Mouse (Mus musculus): ENCODE measurements around the gene Gm20721. TPM values are rescaled to one million over a fixed set of nuclear protein-coding genes. Genes with fewer than 3 reads are reported as not detected.

The Gm20721 gene
- total RNA-seq (2023) = under 1 TPM in 1 of 2 experiments, not detected in 1; 0.45 TPM

DNA sequence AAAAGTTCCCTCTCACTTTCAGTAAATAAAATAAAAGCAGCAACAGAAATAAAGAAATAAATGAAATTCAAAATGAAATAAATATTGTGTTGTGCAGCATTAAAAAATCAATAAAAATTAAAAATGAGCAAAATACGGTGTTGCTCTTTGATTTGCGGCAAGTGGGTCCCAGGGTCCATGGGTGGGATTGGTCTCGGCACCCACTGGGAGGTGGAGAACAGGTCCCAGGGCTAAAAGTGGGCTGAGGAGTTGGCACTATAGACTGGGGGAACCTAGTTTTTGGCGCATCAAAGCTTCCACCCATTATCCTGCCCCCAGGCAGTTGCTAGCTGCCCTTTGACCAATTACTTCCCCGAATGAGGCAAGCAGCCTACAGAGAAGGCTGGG, at the start of gene Gm20721:
Gene Gm20721 (minus strand): TSS at position 101 of the 387 bp plus-strand sequence.

DNA sequence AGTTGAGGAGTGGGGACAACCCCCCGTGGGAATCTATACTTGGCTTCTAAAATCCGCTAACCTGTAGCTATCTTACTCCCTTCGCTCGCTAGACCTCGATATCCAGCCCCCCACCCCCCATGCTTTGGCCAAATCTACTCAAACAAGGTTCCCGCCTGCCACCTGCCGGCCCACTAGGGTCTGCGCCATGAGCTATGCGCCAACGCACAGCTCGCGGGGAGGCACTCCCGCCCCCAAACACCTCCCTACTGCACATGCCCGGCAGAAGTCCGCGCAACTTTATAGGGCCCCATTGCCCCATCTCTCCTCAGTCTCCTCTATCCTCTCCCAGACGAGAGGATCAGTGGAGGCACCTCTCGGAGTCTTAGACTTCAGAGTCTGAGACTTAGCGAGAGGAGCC, 62.5 kb downstream of the Gm20721 start, which contains the start of gene Gnas:
Gene Gnas (plus strand): TSS at position 310 of the 400 bp plus-strand sequence.

Other genes with a start within 250 kb of the Gm20721 start
- gene Npepl1, start 236.4 kb downstream of the Gm20721 start, total RNA-seq (2023) = 10 to 100 TPM; 71.1 to 71.6 TPM
- 100 to 1,000 TPM; 543 to 547 TPM for gene Gnas, start 62.4 kb downstream of the Gm20721 start, total RNA-seq (2023)
- gene Nelfcd, start 69.1 kb upstream of the Gm20721 start, total RNA-seq (2023) = 10 to 100 TPM; 39.4 to 49.4 TPM
- gene Ctsz, start 92.3 kb upstream of the Gm20721 start, total RNA-seq (2023) = 100 to 1,000 TPM; 525 to 543 TPM
- gene Tubb1, start 104.0 kb upstream of the Gm20721 start, total RNA-seq (2023) = not detected
- 100 to 1,000 TPM; 190 to 197 TPM for gene Atp5e, start 117.4 kb upstream of the Gm20721 start, total RNA-seq (2023)
- gene Prelid3b, start 126.4 kb upstream of the Gm20721 start, total RNA-seq (2023) = 10 to 100 TPM; 48.9 to 54.9 TPM